Mouse (Mus musculus) liver, embryonic 12.5 days (tissue): ENCODE results near the gene Gm20219. TPM values are rescaled to one million over a fixed set of nuclear protein-coding genes. Genes with fewer than 3 reads are reported as not detected.

Source experiments
- ATAC-seq: fragments of 200-750 bp; cut with Nextera tagmentation; 2 replicates; pipeline ENCODE4 v1.8.0; 2017; ENCODE audit warnings: moderate number of reproducible peaks, mild to moderate bottlenecking, moderate library complexity
- H3K27ac ChIP-seq: fragments of 300-500 bp; sonication (generic); 2 replicates; pipeline ENCODE4 v1.5.1; 2016; ENCODE audit warnings: mild to moderate bottlenecking
- H3K27me3 ChIP-seq: fragments of 300-500 bp; sonication (generic); replicated peaks from 2 replicates; pipeline ENCODE4 v1.6.1; 2016; ENCODE audit warnings: mild to moderate bottlenecking, moderate library complexity
- H3K36me3 ChIP-seq: fragments of 300-500 bp; sonication (generic); 2 replicates; pipeline ENCODE4 v1.6.1; 2016; ENCODE audit warnings: mild to moderate bottlenecking, moderate library complexity
- H3K4me1 ChIP-seq: fragments of 300-500 bp; sonication (generic); 2 replicates; pipeline ENCODE4 v1.6.1; 2016
- H3K4me2 ChIP-seq: fragments of 300-500 bp; sonication (generic); 2 replicates; pipeline ENCODE4 v1.6.1; 2016; ENCODE audit warnings: mild to moderate bottlenecking, moderate library complexity
- H3K4me3 ChIP-seq: fragments of 300-500 bp; sonication (generic); 2 replicates; pipeline ENCODE4 v1.5.1; 2016; ENCODE audit warnings: mild to moderate bottlenecking, moderate library complexity
- H3K9ac ChIP-seq: fragments of 300-500 bp; sonication (generic); 2 replicates; pipeline ENCODE4 v1.6.1; 2016; ENCODE audit warnings: mild to moderate bottlenecking, moderate library complexity
- H3K9me3 ChIP-seq: fragments of 300-500 bp; sonication (generic); replicated peaks from 2 replicates; pipeline ENCODE4 v1.6.1; 2016; ENCODE audit warnings: mild to moderate bottlenecking, moderate library complexity
- WGBS: fragments of 180-500 bp; shearing (Covaris S2); methylation state at CpG from one replicate; pipeline ENCODE4 v1.1.7; 2016; ENCODE audit not compliant: insufficient replicate concordance; 5-methylcytosine and 5-hydroxymethylcytosine counted together
- polyA plus RNA-seq: library from polyadenylated mRNA; unstranded; fragments of >200 nt; fragmentation: Nextera tagmentation; extraction: Ambion mirVana; gene quantifications from 2 replicates; pipeline ENCODE4 v1.2.1, GENCODE M21; 2016

Gene Gm20219
- polyA plus RNA-seq = 0.20 and 0.25 TPM in 2 replicates

DNA sequence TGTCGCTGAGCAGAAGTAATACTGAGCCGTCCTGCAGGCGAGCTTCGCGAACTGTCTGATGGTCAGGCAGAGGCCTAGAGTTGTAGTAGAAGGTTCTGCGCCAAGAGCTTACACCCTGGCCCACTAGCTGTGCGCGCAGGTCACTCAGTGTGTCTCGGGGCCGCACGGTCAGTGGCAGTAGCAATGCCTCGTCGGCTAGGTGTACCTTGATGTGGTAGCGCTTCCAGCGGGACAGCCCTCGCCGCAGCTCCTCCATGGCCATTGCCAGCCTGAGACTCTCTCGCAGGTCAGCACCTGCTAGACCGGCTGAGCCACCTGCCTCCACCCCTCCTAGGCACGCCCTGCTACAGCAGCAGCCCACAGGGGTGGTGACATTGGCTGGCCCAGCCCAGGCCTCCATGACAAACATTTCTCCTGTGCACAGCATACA lies at the start of gene Gm20219:
TSS of gene Gm20219 (minus strand) at position 266 of the 430 bp plus-strand sequence.
- H3K27ac ChIP-seq = no peak within 1 kb of the TSS
- H3K4me3 ChIP-seq = no peak within 1 kb of the TSS
- H3K9me3 ChIP-seq = no peaks in the 10 kb centered on the region
- no peak within 1 kb of the TSS for H3K9ac ChIP-seq
- 0 out of 2 replicates have a peak, but pooled peaks cover 5% of the 10 kb centered on the region for H3K27me3 ChIP-seq
- peak; percentile 39; the same call in 1 of the 2 replicates for ATAC-seq
- H3K4me2 ChIP-seq = no peak within 1 kb of the TSS
- no peaks in the 10 kb centered on the region for H3K4me1 ChIP-seq
- no peaks in the 10 kb centered on the region for H3K36me3 ChIP-seq
- WGBS = 64% methylated on average over 20 of the region's 20 CpGs

DNA sequence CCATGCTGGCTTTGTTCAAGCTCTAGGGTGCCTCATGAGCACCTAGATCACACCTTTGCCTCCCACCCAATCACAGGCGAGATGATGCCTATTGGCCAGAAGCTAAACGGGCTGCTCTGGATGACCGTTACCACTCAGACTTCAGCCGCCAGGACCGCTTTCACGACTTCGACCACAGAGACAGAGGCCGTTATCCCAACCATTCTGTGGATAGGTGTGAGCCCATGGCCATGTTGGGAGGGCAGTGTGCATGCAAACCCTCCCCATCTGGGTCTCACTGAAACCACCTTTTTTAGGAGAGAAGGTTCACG lies 49.8 kb upstream of the Gm20219 start:
- H3K4me1 ChIP-seq = peaks cover 17% of the 10 kb centered on the region
- no peak for ATAC-seq

DNA sequence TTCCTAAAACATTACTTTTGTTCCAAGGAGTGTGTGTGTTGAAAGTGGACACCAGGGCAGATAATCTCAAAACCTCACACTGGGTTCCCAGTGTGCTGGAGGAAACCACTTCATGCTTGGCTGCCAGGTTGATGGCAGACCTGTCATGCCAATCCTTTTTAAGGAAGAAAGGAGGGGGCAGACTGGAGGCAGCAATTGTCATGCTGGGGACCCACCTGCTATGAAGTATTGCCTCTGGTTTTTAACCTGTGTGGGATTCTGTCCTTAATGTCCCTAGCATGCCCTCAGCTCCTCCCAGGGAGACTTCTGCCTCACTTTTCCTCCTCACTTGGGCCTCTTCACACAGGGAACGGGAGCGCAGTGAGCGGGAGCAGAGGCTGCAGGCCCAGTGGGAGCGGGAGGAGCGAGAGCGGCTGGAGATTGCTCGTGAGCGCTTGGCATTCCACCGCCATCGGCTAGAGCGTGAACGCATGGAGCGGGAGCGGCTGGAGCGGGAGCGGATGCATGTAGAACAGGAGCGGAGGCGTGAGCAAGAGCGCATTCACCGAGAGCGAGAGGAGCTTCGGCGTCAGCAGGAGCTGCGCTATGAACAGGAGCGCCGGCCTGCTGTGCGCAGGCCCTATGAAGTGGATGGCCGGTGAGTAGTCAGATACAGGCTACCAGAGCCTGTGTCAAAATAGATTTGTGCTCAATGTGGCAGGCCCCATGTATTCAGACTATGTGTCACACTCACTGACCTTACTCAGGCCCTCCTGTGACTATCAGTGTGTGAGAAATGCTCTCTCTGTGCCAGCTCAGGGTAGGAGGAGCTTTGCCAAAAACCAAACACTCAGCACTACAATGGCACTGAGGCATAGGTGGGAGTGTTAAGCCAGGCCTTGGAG lies 49.2 kb upstream of the Gm20219 start:
- no peak overlapping the region for H3K4me3 ChIP-seq
- no peaks in the 10 kb centered on the region for H3K9me3 ChIP-seq
- no peak for ATAC-seq
- peaks cover 97% of the 10 kb centered on the region for H3K36me3 ChIP-seq
- no peak overlapping the region for H3K4me2 ChIP-seq
- peaks cover 11% of the 10 kb centered on the region for H3K4me1 ChIP-seq
- 95% methylated on average over 28 of the region's 28 CpGs for WGBS
- no peak overlapping the region for H3K27ac ChIP-seq
- H3K27me3 ChIP-seq = no peaks in the 10 kb centered on the region
- no peak overlapping the region for H3K9ac ChIP-seq

More for the DNA sequence above, 49.8 kb upstream of the Gm20219 start:
- Histone ChIP-seq H3K4me3 (no peak overlapping the region), H3K27ac (no peak overlapping the region), H3K27me3 (no peaks in the 10 kb centered on the region), H3K9ac (no peak overlapping the region), H3K9me3 (no peaks in the 10 kb centered on the region), H3K4me2 (no peak overlapping the region), H3K36me3 (peaks cover 94% of the 10 kb centered on the region)
- WGBS = 86% methylated on average over 9 of the region's 9 CpGs

DNA sequence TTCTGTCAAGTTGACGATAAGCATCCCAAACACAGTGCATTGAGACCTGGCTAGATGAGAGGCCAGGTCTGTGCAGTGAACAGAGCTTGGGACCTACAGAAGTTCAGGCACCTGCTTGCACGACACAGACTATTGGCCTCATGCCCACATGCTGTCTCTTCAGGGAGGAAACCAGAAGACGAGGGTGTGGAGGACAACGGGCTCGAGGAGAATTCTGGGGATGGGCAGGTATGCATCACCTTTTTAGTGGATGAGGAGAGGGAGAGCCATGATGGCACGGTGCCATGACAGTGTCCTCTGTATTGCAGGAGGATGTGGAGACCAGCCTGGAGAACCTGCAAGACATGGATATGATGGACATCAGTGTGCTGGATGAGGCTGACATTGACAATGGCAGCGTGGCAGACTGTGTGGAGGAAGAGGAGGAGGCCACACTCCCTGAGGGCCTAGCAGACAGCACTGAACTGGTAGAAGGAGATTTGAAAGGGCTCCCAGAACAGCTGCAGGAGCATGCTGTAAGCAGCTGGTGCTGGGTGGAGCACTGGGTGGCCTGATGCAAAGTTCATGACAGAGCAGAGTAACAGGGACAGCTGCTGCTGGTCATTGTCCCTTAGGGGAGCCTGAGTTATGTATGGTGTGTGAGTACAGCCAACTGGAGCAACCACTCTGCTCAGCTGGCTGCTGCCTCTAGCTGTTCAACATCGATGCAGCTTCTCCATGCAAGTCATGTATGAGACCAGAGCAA lies 39.5 kb upstream of the Gm20219 start:
- peaks cover 97% of the 10 kb centered on the region for H3K36me3 ChIP-seq
- H3K9me3 ChIP-seq = no peaks in the 10 kb centered on the region
- no peaks in the 10 kb centered on the region for H3K27me3 ChIP-seq
- no peak for ATAC-seq
- no peak overlapping the region for H3K4me2 ChIP-seq
- no peak overlapping the region for H3K4me3 ChIP-seq
- H3K9ac ChIP-seq = no peak overlapping the region
- no peak overlapping the region for H3K27ac ChIP-seq
- peaks cover 6% of the 10 kb centered on the region; the same call in 1 of the 2 replicates for H3K4me1 ChIP-seq
- 88% methylated on average over 8 of the region's 8 CpGs for WGBS

DNA sequence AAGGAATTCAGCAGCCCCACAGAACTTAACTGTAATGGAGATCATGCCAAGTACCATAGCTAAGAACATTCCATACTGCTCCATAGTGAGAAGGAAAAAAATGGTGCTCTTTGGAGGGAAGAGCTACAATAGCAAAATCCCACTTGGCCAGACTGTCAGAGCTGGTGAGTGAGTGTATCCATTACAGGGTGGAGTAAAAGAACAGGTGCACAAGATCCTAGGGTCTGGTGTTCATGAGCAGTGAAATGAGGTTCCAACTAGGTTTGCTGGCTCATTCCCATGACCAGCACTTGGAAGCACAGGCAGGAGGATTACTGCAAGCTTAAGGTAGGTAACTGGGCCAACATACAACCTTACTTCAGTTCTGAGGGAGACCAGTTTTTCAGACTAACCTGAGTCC lies 38.4 kb upstream of the Gm20219 start:
- Histone ChIP-seq H3K9ac (no peak overlapping the region), H3K9me3 (no peaks in the 10 kb centered on the region), H3K4me2 (no peak overlapping the region), H3K27ac (no peak overlapping the region), H3K27me3 (no peaks in the 10 kb centered on the region), H3K4me3 (no peak overlapping the region), H3K36me3 (peaks cover 100% of the 10 kb centered on the region), H3K4me1 (peaks cover 15% of the 10 kb centered on the region)
- no peak for ATAC-seq

DNA sequence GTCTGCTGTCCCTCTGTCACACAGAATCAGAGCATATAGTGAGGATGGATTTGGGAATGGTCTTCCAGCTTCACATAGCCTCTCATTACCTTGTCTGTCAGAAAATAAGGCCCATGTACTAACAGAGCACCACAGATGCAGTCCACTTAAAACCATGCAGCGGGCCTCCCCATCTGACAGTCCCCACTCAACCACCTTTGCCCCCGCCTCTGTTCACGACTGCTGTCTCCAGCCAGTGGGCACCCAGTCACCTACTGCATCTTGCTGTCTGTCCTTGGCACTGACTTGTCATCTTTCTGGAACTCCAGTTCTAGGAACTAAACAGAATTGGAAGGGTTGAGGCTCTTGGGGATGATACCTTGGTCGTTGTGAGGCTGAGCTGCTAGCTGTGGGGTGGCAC lies 34.7 kb upstream of the Gm20219 start:
- Histone ChIP-seq H3K27ac (no peak overlapping the region), H3K4me2 (no peak overlapping the region), H3K9ac (no peak overlapping the region), H3K4me3 (no peak overlapping the region), H3K27me3 (no peaks in the 10 kb centered on the region), H3K36me3 (peaks cover 80% of the 10 kb centered on the region), H3K9me3 (no peaks in the 10 kb centered on the region), H3K4me1 (peaks cover 33% of the 10 kb centered on the region)
- WGBS = 90% methylated on average over 4 of the region's 4 CpGs
- no peak for ATAC-seq

DNA sequence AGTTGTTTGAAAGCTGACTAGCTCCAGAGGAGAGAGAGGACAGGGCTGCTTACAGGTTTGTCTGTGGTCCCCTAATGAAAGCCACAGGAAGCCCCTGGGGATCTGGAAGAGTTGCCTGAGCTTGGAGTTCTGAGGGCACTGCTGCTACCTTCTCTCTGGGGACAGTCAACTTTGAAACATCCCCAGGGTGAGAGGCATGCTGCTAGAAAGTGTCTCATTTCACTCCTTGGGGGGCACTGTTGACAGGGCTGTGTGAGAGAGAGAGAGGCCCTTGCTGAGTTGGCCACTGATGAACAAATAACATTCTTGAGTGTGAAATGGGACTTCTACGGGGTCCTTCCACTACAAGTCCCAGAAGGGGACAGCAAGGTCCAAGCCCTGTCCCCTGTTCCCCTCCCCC lies 33.6 kb upstream of the Gm20219 start:
- no peak overlapping the region for H3K4me2 ChIP-seq
- no peak for ATAC-seq
- H3K36me3 ChIP-seq = peaks cover 74% of the 10 kb centered on the region
- no peaks in the 10 kb centered on the region for H3K9me3 ChIP-seq
- peak overlapping the region; percentile 32; the same call in 1 of the 2 replicates for H3K9ac ChIP-seq
- H3K27ac ChIP-seq = no peak overlapping the region
- H3K27me3 ChIP-seq = no peaks in the 10 kb centered on the region
- 92% methylated on average over 1 of the region's 1 CpGs for whole genome bisulfite sequencing
- peaks cover 42% of the 10 kb centered on the region for H3K4me1 ChIP-seq
- H3K4me3 ChIP-seq = peak overlapping the region; percentile 95; the same call in 1 of the 2 replicates

DNA sequence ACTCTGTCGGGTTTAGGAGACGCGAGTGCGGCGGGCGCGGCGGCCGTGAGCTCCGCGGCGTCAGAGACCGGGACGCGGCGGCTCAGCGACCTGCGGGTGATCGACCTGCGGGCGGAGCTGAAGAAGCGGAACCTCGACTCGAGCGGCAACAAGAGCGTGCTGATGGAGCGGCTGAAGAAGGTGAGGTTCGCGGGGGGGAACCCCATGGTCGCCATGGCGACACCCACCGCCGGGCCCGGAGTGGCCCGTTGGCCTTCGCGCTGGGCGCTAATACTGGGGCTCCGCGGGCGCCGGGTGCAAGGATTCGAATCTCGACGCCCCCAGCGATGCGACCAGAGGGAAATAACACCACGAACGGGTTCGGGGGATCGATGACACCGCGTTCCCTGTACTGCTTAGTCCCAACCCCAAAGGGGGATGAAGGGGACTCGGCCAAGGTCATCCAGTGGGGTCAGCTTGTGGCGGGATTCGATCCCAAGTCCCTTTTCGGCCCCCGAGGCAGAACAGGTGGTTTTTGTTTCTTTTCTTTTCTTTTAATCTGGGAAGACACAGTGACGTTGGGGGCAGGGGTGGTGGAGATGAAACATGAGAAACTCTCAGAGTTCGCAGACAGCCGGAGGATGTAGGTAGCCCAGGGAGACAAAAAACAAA lies 31.1 kb upstream of the Gm20219 start:
- Histone ChIP-seq H3K9me3 (no peaks in the 10 kb centered on the region), H3K4me3 (peak overlapping the region; percentile 95), H3K9ac (peak overlapping the region; percentile 96), H3K36me3 (peaks cover 74% of the 10 kb centered on the region), H3K4me2 (peak overlapping the region; percentile 93), H3K27me3 (no peaks in the 10 kb centered on the region), H3K27ac (peak overlapping the region; percentile 97), H3K4me1 (peaks cover 57% of the 10 kb centered on the region)
- under 1% methylated on average over 61 of the region's 61 CpGs for WGBS
- ATAC-seq = 0 out of 2 replicates have a peak, but pooled peaks have one; percentile 8

DNA sequence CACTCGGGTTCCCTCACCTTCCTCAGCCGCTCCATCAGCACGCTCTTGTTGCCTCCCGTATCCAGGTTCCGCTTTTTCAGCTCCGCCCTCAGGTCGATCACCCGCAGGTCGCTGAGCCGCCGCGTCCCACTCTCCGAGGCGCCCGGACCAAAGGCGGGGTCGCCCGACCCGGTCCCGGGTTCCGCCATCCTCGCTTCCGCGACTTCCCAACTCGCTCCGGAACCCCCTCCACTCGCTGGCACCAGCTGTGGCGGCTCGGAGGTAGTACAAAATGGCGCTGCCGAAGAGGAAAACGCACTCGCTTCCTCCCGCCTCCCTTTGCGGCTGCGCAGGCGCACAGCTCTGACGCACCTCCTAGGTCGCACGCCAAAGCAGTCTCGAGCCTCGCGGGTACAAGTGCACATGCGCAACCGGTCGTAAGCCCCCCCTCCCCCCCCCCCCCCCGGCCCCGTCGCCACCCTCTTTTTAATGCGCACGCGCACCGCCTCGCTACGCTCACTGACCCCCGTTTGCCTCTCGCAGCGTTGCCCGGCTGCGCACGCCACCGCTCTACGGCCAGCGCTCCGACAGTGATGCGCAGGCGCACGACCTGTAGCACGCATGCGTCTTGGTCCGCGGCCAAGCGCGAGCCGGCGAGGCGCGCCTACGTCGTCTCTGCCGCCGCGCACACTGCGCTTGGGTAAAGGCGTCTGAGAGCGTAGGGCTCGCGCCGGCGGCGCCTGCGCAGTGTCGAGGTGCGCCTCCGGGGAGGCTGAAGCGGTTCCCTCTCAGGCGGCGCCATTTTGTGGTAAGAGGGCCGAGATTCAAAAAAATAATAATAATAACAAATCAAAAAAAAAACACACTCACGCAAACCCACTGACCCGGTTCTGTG lies 30.3 kb upstream of the Gm20219 start, which contains the start of the genes Safb2 and Safb:
TSS of gene Safb2 (minus strand) at position 329 of the 874 bp plus-strand sequence.
TSS of gene Safb (plus strand) at position 569 of the 874 bp plus-strand sequence.
- H3K4me1 ChIP-seq = peaks cover 57% of the 10 kb centered on the region
- no peaks in the 10 kb centered on the region for H3K9me3 ChIP-seq
- peak; percentile 93 for ATAC-seq
- peak within 1 kb of the TSS; percentile 93 for H3K4me2 ChIP-seq
- H3K27ac ChIP-seq = peak within 1 kb of the TSS; percentile 97
- H3K27me3 ChIP-seq = no peaks in the 10 kb centered on the region
- WGBS = under 1% methylated on average over 95 of the region's 101 CpGs
- H3K36me3 ChIP-seq = peaks cover 74% of the 10 kb centered on the region
- H3K9ac ChIP-seq = peak within 1 kb of the TSS; percentile 96
- peak within 1 kb of the TSS; percentile 95 for H3K4me3 ChIP-seq

DNA sequence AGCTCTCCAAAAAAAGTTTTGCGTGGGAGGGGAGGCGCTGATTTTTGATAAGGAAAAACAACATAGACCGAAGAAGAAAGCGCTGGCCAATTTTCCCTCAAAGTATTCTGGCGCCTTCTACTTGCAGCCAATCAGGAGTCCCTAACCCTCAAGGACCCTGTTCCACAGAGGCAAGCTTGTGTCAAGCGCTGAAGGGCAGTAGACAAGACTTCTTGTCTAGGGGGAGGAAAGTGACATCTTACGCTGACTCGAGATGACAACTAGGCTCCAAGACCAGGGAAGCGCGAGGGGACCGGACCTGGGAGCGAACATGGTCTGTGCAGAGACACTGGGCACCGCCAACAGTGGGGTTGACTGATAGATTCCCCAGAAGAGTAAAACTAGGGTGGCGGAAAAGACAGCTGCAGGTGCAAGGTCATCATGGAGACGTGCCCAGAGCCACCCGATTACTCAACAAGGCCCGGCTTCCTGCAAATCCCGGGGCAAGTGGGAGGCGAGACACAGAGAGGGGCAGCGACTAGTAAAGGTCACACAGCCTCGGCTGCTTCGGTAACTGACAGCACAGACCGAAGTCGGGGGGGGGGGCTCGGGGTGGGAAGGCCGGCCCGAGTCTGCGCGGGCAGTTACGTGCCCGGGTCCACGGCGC lies 29.5 kb upstream of the Gm20219 start:
- peaks cover 74% of the 10 kb centered on the region for H3K36me3 ChIP-seq
- under 1% methylated on average over 31 of the region's 33 CpGs for WGBS
- no peak for ATAC-seq
- H3K4me3 ChIP-seq = peak overlapping the region; percentile 95
- H3K27me3 ChIP-seq = no peaks in the 10 kb centered on the region
- H3K4me1 ChIP-seq = peaks cover 57% of the 10 kb centered on the region
- H3K27ac ChIP-seq = peak overlapping the region; percentile 97
- peak overlapping the region; percentile 93 for H3K4me2 ChIP-seq
- no peaks in the 10 kb centered on the region for H3K9me3 ChIP-seq
- H3K9ac ChIP-seq = peak overlapping the region; percentile 96
